Mouse (Mus musculus) hindbrain, embryonic 15.5 days (tissue): ENCODE measurements around the gene Rabep1. TPM values are rescaled to one million over a fixed set of nuclear protein-coding genes. Genes with fewer than 3 reads are reported as not detected.
A peak's percentile ranks its signal among the peaks of the same experiment; 100 is the strongest.

Experiments used
- ATAC-seq: fragments of 200-750 bp; cut with Nextera tagmentation; 2 replicates; pipeline ENCODE4 v1.8.0; 2017; ENCODE audit warnings: low read depth, moderate number of reproducible peaks, moderate TSS enrichment; ENCODE audit not compliant: low FRiP score
- H3K27ac ChIP-seq: fragments of 300-500 bp; sonication (generic); replicated peaks from 2 replicates; pipeline ENCODE4 v1.5.1; 2015; ENCODE audit warnings: mild to moderate bottlenecking, inconsistent platforms
- H3K27me3 ChIP-seq: fragments of 300-500 bp; sonication (generic); 2 replicates; pipeline ENCODE4 v1.6.1; 2015; ENCODE audit warnings: control low read depth, inconsistent platforms
- H3K36me3 ChIP-seq: fragments of 300-500 bp; sonication (generic); 2 replicates; pipeline ENCODE4 v1.6.1; 2015; ENCODE audit warnings: control low read depth, inconsistent platforms
- H3K4me1 ChIP-seq: fragments of 300-500 bp; sonication (generic); replicated peaks from 2 replicates; pipeline ENCODE4 v1.6.1; 2015; ENCODE audit warnings: control low read depth, inconsistent platforms
- H3K4me2 ChIP-seq: fragments of 300-500 bp; sonication (generic); 2 replicates; pipeline ENCODE4 v1.6.1; 2015; ENCODE audit warnings: moderate library complexity, mild to moderate bottlenecking, inconsistent platforms
- H3K4me3 ChIP-seq: fragments of 300-500 bp; sonication (generic); 2 replicates; pipeline ENCODE4 v1.5.1; 2015; ENCODE audit warnings: mild to moderate bottlenecking, inconsistent platforms
- H3K9ac ChIP-seq: fragments of 300-500 bp; sonication (generic); 2 replicates; pipeline ENCODE4 v1.6.1; 2015; ENCODE audit warnings: inconsistent platforms
- H3K9me3 ChIP-seq: fragments of 300-500 bp; sonication (generic); 2 replicates; pipeline ENCODE4 v1.6.1; 2016; ENCODE audit warnings: control low read depth, inconsistent platforms
- WGBS: fragments of 180-500 bp; shearing (Covaris S2); methylation state at CpG from one replicate; pipeline ENCODE4 v1.1.7; 2015; 5-methylcytosine and 5-hydroxymethylcytosine counted together
- polyA plus RNA-seq: library from polyadenylated mRNA; unstranded; fragments of >200 nt; fragmentation: Nextera tagmentation; extraction: Ambion mirVana; gene quantifications from 2 replicates; pipeline ENCODE4 v1.2.1, GENCODE M21; 2015

Rabep1 gene
- polyA plus RNA-seq, 1 experiment from 2014 or later = 85.5 TPM

- peaks cover 12% of the 10 kb centered on the region for H3K4me1 ChIP-seq
- WGBS = under 1% methylated on average over 59 of the region's 64 CpGs
These were observed 138.1 kb downstream of the Rabep1 start, which contains the start of gene C1qbp for GRCm38 (mm10) chr11:70982557-70983228. Gene C1qbp (minus strand): TSS chr11:70983026.

More at GRCm38 (mm10) chr11:70982557-70983228, 138.1 kb downstream of the Rabep1 start, which contains the start of gene C1qbp:
- peak; percentile 96 for ATAC-seq
- peak within 1 kb of the TSS; percentile 98 for H3K9ac ChIP-seq
- peak within 1 kb of the TSS; percentile 100 for H3K4me3 ChIP-seq
- peak within 1 kb of the TSS; percentile 79 for H3K4me2 ChIP-seq
- no peaks in the 10 kb centered on the region for H3K9me3 ChIP-seq
- peaks cover 67% of the 10 kb centered on the region for H3K36me3 ChIP-seq
- H3K27ac ChIP-seq = peak within 1 kb of the TSS; percentile 76
- H3K27me3 ChIP-seq = no peaks in the 10 kb centered on the region

Other genes starting within 250 kb of the Rabep1 start
- gene 4930544D05Rik, start 228.9 kb upstream of the Rabep1 start, polyA plus RNA-seq = not detected in 2 replicates
- gene Chrne, start 225.6 kb upstream of the Rabep1 start, polyA plus RNA-seq = 0.24 and 0.51 TPM in 2 replicates
- 0.24 and 0.38 TPM in 2 replicates for gene Gp1ba, start 205.7 kb upstream of the Rabep1 start, polyA plus RNA-seq
- 94.8 and 109 TPM in 2 replicates for gene Rnf167, start 197.5 kb upstream of the Rabep1 start, polyA plus RNA-seq
- gene Slc25a11, start 197.3 kb upstream of the Rabep1 start, polyA plus RNA-seq = 167 and 176 TPM in 2 replicates
- gene Pfn1, start 190.1 kb upstream of the Rabep1 start, polyA plus RNA-seq = 722 and 792 TPM in 2 replicates
- gene Eno3, start 187.6 kb upstream of the Rabep1 start, polyA plus RNA-seq = 6.7 and 8.7 TPM in 2 replicates
- 152 and 164 TPM in 2 replicates for gene Spag7, start 175.4 kb upstream of the Rabep1 start, polyA plus RNA-seq
- gene Camta2, start 156.7 kb upstream of the Rabep1 start, polyA plus RNA-seq = 23.4 and 27.5 TPM in 2 replicates
- gene Inca1, start 144.6 kb upstream of the Rabep1 start, polyA plus RNA-seq = 1.8 and 1.9 TPM in 2 replicates
- 1.7 and 1.9 TPM in 2 replicates for gene Kif1c, start 144.2 kb upstream of the Rabep1 start, polyA plus RNA-seq
- gene Zfp3, start 80.6 kb upstream of the Rabep1 start, polyA plus RNA-seq = 15.8 and 16.1 TPM in 2 replicates
- gene Scimp, start 32.2 kb upstream of the Rabep1 start, polyA plus RNA-seq = 0.39 TPM in 1 of 2 replicates, not detected in the other
- 111 and 117 TPM in 2 replicates for gene Nup88, start 125.2 kb downstream of the Rabep1 start, polyA plus RNA-seq
- gene Rpain, start 125.4 kb downstream of the Rabep1 start, polyA plus RNA-seq = 69.0 and 69.9 TPM in 2 replicates
- 175 and 182 TPM in 2 replicates for gene C1qbp, start 138.2 kb downstream of the Rabep1 start, polyA plus RNA-seq
- gene Dhx33, start 159.7 kb downstream of the Rabep1 start, polyA plus RNA-seq = 14.3 and 15.7 TPM in 2 replicates
- 36.2 TPM in 2 replicates for gene Mis12, start 174.8 kb downstream of the Rabep1 start, polyA plus RNA-seq
- 29.4 and 31.7 TPM in 2 replicates for gene Derl2, start 175.1 kb downstream of the Rabep1 start, polyA plus RNA-seq
- 662 and 678 TPM in 2 replicates for gene 6330403K07Rik, start 188.7 kb downstream of the Rabep1 start, polyA plus RNA-seq